ENCODE assay signal across 18 mouse cellular contexts in the genomic region with DNA sequence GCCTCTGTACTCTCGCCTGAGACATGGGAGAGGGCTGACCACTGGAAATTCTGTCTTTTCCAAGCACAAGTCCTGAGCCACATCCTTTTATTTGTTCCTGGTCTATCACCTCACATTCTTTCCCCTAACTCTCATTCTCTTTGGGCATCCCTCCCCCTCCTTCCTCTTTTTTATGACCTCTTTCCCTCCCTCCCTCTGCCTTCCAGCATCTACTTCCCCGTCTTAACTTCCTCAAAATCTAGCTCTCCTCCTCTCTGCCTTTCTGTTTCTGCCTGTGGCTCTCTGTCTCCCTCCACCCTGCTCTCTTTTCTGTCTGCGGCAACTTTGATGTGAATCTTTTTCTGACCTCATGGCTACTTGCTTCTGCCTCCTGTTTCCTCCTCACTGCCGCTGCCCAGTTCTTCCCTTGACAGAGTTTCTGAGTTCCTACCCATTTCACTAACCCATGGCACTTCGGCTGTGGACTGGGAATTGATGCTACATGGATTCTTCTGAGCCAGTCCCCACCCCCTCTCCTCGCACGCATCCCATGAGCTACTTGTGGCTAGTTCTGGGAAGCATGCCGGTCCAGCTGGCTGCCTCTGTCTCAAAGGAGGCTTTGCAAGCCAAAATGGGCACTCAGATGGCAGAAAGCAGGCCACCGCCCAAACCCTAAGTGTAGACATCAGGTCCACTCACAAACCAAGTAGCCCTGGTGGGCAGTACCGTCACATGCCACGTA. TPM values are rescaled to one million over a fixed set of nuclear protein-coding genes. Genes with fewer than 3 reads are reported as not detected.
DNase-seq lines count a peak whose midpoint lies in the region; ATAC-seq and TF ChIP-seq lines count a peak whose summit lies in the region.
"Had no signal": no experiment of that assay in that cellular context is flagged by ENCODE, and none has a peak within 500 bp of the region (broad histone marks: within the 10 kb centered on the region; RNA-seq: fewer than 3 reads in every experiment).

No protein-coding gene starts in this region.

- DNase-seq in cerebellum, postnatal 14 days = peak; percentile 68 to 77
- no peak for DNase-seq in cerebellum, adult 9-10 months
- DNase-seq in lung, postnatal 0 days (ENCODE audit: low spot score) = peak; percentile 42
- no peak for DNase-seq in lung, postnatal 14 days
- DNase-seq in adipocyte (ENCODE audit: low spot score) = no peak
- no peak for DNase-seq in thymus, postnatal 14 days
- DNase-seq: adrenal gland, adult 8-10 months; kidney, postnatal 14 days; lung, adult 2 months; thymus, postnatal 4 days had no signal

- no peaks in the 10 kb centered on the region for H3K27me3 ChIP-seq in lung, postnatal 0 days (replicated peaks; ENCODE audit: insufficient read depth, low read length)
- H3K27me3 ChIP-seq: embryonic facial prominence, embryonic 13.5 days; forebrain, embryonic 13.5 days; hindbrain, embryonic 12.5 days had no signal

- no peak overlapping the region for H3K4me2 ChIP-seq in lung, postnatal 0 days (replicated peaks; ENCODE audit: low read depth, low read length)
- H3K4me2 ChIP-seq: embryonic facial prominence, embryonic 13.5 days; forebrain, embryonic 13.5 days; hindbrain, embryonic 12.5 days; intestine, embryonic 15.5 days had no signal

- H3K4me3 ChIP-seq in lung, postnatal 0 days (ENCODE audit: low read depth, low read length) = no peak overlapping the region
- H3K4me3 ChIP-seq: embryonic facial prominence, embryonic 13.5 days; forebrain, embryonic 13.5 days; hindbrain, embryonic 12.5 days; intestine, embryonic 15.5 days had no signal

- no peaks in the 10 kb centered on the region for H3K36me3 ChIP-seq in lung, postnatal 0 days (ENCODE audit: insufficient read depth, low read length)
- H3K36me3 ChIP-seq: embryonic facial prominence, embryonic 13.5 days; hindbrain, embryonic 12.5 days; intestine, embryonic 15.5 days had no signal

- no peaks in the 10 kb centered on the region for H3K9me3 ChIP-seq in lung, postnatal 0 days (ENCODE audit: low read length)
- H3K9me3 ChIP-seq: embryonic facial prominence, embryonic 13.5 days; forebrain, embryonic 13.5 days; hindbrain, embryonic 12.5 days; intestine, embryonic 15.5 days had no signal

- TF ChIP-seq CTCF in lung, postnatal 0 days (IDR thresholded peaks at IDR 0.05) = no peak

- H3K27ac ChIP-seq in lung, postnatal 0 days (ENCODE audit: low read length) = no peak overlapping the region
- H3K27ac ChIP-seq: embryonic facial prominence, embryonic 13.5 days; forebrain, embryonic 13.5 days; hindbrain, embryonic 12.5 days; intestine, embryonic 15.5 days had no signal

- H3K4me1 ChIP-seq in lung, postnatal 0 days (ENCODE audit: insufficient read depth, low read depth, low read length) = no peaks in the 10 kb centered on the region
- H3K4me1 ChIP-seq: forebrain, embryonic 13.5 days had no signal

- WGBS in lung, postnatal 0 days = 70% methylated on average over 11 of the region's 11 CpGs

- H3K9ac ChIP-seq in lung, postnatal 0 days (replicated peaks; ENCODE audit: low read depth) = no peak overlapping the region
- H3K9ac ChIP-seq: embryonic facial prominence, embryonic 13.5 days; forebrain, embryonic 13.5 days; hindbrain, embryonic 12.5 days; intestine, embryonic 15.5 days had no signal

- ATAC-seq in lung, postnatal 0 days = no peak
- peak; percentile 97 for ATAC-seq in common myeloid progenitor, adult 5-6 weeks (replicated peaks; ENCODE audit: low read depth, poor library complexity, severe bottlenecking)
- peak; percentile 96 for ATAC-seq in megakaryocyte progenitor cell, adult 5-6 weeks (replicated peaks; ENCODE audit: poor library complexity)
- ATAC-seq: forebrain, embryonic 13.5 days; intestine, embryonic 15.5 days had no signal

- no peak for TF ChIP-seq EP300 in lung, postnatal 0 days (IDR thresholded peaks at IDR 0.05)

RNA-seq across cellular contexts. Expression of a gene that starts 12.9 kb away (rescaled TPM):
- not detected in 2 replicates for polyA plus RNA-seq in lung, postnatal 0 days (2015; fragmentation: Nextera tagmentation; extraction: Ambion mirVana)
- total RNA-seq in common myeloid progenitor, adult 5-6 weeks (2017) = not detected in 2 replicates
- not detected in 2 replicates for total RNA-seq in megakaryocyte progenitor cell, adult 5-6 weeks (2015)
- total RNA-seq in megakaryocyte progenitor cell, adult 5-6 weeks (2017) = not detected in 2 replicates
- total RNA-seq: adrenal gland, adult 8-10 months; liver, adult 2 months had no signal
- polyA plus RNA-seq: embryonic facial prominence, embryonic 13.5 days; forebrain, embryonic 13.5 days; heart, embryonic 14.5 days; liver, adult 2 months had no signal

Comparison
In these comparisons a context has a peak if more than half of its experiments do, and no peak if none do; other contexts are left out.
1. DNase-seq: peak in cerebellum, postnatal 14 days (2 of 2) and lung, postnatal 0 days (single experiment); none in cerebellum, adult 9-10 months (single experiment), lung, postnatal 14 days (single experiment), adipocyte (single experiment) and thymus, postnatal 14 days (single experiment).